Mouse (Mus musculus) ES-Bruce4 (cell line): ENCODE data around the gene Hyal3. TPM values are rescaled to one million over a fixed set of nuclear protein-coding genes. Genes with fewer than 3 reads are reported as not detected.

ENCODE experiments used
- H3K27ac ChIP-seq: 2 replicates; pipeline ENCODE4 v1.5.1; 2012; ENCODE audit warnings: low read length, inconsistent platforms; ENCODE audit not compliant: insufficient read depth
- H3K27me3 ChIP-seq: 2 replicates; pipeline ENCODE4 v1.6.1; 2012; ENCODE audit warnings: mild to moderate bottlenecking, low read length, inconsistent platforms; ENCODE audit not compliant: control insufficient read depth, poor library complexity, insufficient read depth, severe bottlenecking
- H3K36me3 ChIP-seq: 2 replicates; pipeline ENCODE4 v1.6.1; 2012; ENCODE audit warnings: inconsistent platforms, mild to moderate bottlenecking, low read length, moderate library complexity; ENCODE audit not compliant: control insufficient read depth, poor library complexity, insufficient read depth, severe bottlenecking
- H3K4me1 ChIP-seq: one replicate; pipeline ENCODE4 v1.8.1; 2011; ENCODE audit warnings: low read length; ENCODE audit not compliant: control insufficient read depth, insufficient read depth
- H3K4me3 ChIP-seq: 2 replicates; pipeline ENCODE4 v1.5.1; 2011; ENCODE audit warnings: low read depth, mild to moderate bottlenecking, low read length
- H3K9ac ChIP-seq: 2 replicates; pipeline ENCODE4 v1.6.1; 2012; ENCODE audit warnings: low read depth, mild to moderate bottlenecking, inconsistent platforms; ENCODE audit not compliant: poor library complexity, severe bottlenecking
- H3K9me3 ChIP-seq: replicated peaks from 2 replicates; pipeline ENCODE4 v1.6.1; 2012; ENCODE audit warnings: mild to moderate bottlenecking, low read length, inconsistent platforms; ENCODE audit not compliant: control insufficient read depth, poor library complexity, insufficient read depth, severe bottlenecking
- CTCF ChIP-seq: IDR thresholded peaks from one replicate; pipeline ENCODE4 v1.8.1; 2011; ENCODE audit warnings: low read depth, low read length
- EP300 ChIP-seq: IDR thresholded peaks from 2 replicates; pipeline ENCODE4 v1.6.1; 2011; ENCODE audit warnings: low read depth, low read length; ENCODE audit not compliant: insufficient read depth
- POLR2A ChIP-seq: IDR thresholded peaks from one replicate; pipeline ENCODE4 v1.8.1; 2011; ENCODE audit warnings: low read length; ENCODE audit not compliant: insufficient read depth
- polyA plus RNA-seq: library from polyadenylated mRNA; stranded (reverse); fragments of >200 nt; gene quantifications from 2 replicates; pipeline ENCODE4 v1.2.4, GENCODE M21; 2011; ENCODE audit warnings: low read depth; ENCODE audit not compliant: missing spikeins, insufficient read depth, insufficient read length

Hyal3 gene
- polyA plus RNA-seq, 1 experiment = 1.0 TPM

DNA sequence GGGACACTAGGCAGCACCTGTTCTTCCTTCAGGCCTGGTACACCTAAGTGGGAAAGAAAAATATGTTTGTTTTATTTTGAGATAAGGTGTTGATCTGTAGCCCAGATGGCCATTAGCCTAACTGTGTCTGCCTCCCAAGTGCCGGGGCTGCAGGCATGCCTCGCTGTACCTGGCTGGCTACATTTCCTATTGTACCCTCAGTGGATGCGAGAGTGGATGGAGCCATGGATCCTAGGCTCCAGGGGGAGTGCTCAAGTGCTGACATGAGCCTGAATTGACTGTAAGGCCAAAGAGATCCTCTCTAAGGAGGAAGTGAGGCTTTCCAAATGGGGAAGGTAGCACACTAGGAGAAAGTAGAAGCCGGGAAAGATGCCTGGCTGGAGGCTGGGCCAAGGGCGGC, 32.7 kb upstream of the Hyal3 start:
- Histone ChIP-seq H3K36me3 (no peaks in the 10 kb centered on the region), H3K4me3 (no peak overlapping the region), H3K4me1 (peaks cover 3% of the 10 kb centered on the region), H3K27ac (no peak overlapping the region), H3K9ac (no peak overlapping the region), H3K27me3 (no peaks in the 10 kb centered on the region), H3K9me3 (no peaks in the 10 kb centered on the region)
- TF ChIP-seq CTCF = no peak
- no peak for TF ChIP-seq POLR2A
- no peak for TF ChIP-seq EP300

DNA sequence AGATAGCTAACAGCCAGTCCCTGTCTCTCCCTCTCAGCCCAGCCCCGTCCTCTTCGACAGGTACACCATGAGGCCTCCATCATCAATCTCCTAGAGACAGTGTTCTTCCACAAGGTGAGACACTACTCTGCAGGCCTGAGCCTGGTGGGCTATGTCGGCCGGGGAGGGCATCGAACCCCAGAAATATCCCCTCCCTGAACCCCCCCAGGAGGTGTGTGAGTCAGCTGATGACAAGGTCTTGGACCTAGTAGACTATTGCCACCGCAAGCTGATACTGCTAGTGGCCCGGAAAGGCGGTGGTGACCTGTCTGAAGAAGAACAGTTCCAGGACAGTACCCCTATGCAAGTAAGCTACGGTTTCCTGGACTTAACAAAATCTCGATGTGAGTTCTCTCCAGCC, 31.8 kb upstream of the Hyal3 start:
- Histone ChIP-seq H3K4me3 (no peak overlapping the region), H3K4me1 (peaks cover 3% of the 10 kb centered on the region), H3K27me3 (no peaks in the 10 kb centered on the region), H3K36me3 (no peaks in the 10 kb centered on the region), H3K9ac (no peak overlapping the region), H3K9me3 (no peaks in the 10 kb centered on the region), H3K27ac (no peak overlapping the region)
- TF ChIP-seq POLR2A (no peak), EP300 (no peak)

GRCm38 (mm10) chr9:107549297-107550074, 31.1 kb upstream of the Hyal3 start:
- peaks cover 3% of the 10 kb centered on the region for H3K4me1 ChIP-seq
- H3K27me3 ChIP-seq = no peaks in the 10 kb centered on the region
- no peak overlapping the region for H3K9ac ChIP-seq
- H3K27ac ChIP-seq = no peak overlapping the region
- H3K4me3 ChIP-seq = no peak overlapping the region
- H3K36me3 ChIP-seq = no peaks in the 10 kb centered on the region
- TF ChIP-seq EP300 (no peak), CTCF (no peak), POLR2A (no peak)
- no peaks in the 10 kb centered on the region for H3K9me3 ChIP-seq

DNA sequence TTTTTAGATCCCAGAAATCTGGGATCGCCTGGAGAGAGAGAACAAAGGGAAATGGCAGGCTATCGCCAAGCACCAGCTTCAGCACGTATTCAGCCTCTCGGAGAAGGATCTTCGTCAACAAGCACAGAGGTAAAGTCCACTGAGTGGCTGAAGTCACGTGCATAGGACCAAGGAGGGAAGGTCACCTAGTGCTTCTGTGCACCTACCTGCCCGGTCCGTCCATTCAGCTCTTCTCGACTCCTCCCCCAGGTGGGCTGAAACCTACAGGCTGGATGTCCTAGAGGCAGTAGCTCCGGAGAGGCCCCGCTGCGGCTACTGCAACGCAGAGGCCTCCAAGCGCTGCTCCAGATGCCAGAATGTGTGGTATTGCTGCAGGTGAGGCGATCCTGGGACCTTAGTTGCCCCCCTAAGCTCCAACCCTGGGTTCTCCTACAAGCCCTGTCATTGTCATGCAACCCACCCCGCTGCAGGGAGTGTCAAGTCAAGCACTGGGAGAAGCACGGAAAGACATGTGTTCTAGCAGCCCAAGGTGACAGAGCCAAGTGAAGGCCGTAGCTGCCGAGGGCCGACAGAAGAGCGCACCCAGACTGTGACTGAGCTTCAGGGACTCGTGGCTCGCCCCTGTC, 30.0 kb upstream of the Hyal3 start:
- H3K4me1 ChIP-seq = peaks cover 3% of the 10 kb centered on the region
- no peak overlapping the region for H3K9ac ChIP-seq
- H3K27me3 ChIP-seq = no peaks in the 10 kb centered on the region
- H3K36me3 ChIP-seq = no peaks in the 10 kb centered on the region
- TF ChIP-seq EP300 (no peak), POLR2A (no peak), CTCF (no peak)
- H3K9me3 ChIP-seq = no peaks in the 10 kb centered on the region
- no peak overlapping the region for H3K27ac ChIP-seq
- 0 out of 2 replicates have a peak overlapping the region, but pooled peaks have one; percentile 13 for H3K4me3 ChIP-seq

- Histone ChIP-seq H3K36me3 (no peaks in the 10 kb centered on the region), H3K27ac (no peak within 1 kb of the TSS), H3K4me3 (peak within 1 kb of the TSS; percentile 64), H3K4me1 (peaks cover 3% of the 10 kb centered on the region), H3K9ac (peak within 1 kb of the TSS; percentile 39), H3K9me3 (no peaks in the 10 kb centered on the region), H3K27me3 (no peaks in the 10 kb centered on the region)
- TF ChIP-seq POLR2A = no peak
These were observed 29.3 kb upstream of the Hyal3 start, which contains the start of gene Rassf1 for GRCm38 (mm10) chr9:107551117-107551889. TSS of gene Rassf1 (plus strand) at chr9:107551555.

GRCm38 (mm10) chr9:107551890-107552355, 28.7 kb upstream of the Hyal3 start:
- Histone ChIP-seq H3K9ac (peak overlapping the region; percentile 39), H3K4me3 (peak overlapping the region; percentile 64), H3K36me3 (no peaks in the 10 kb centered on the region), H3K27ac (no peak overlapping the region), H3K4me1 (peaks cover 3% of the 10 kb centered on the region), H3K9me3 (no peaks in the 10 kb centered on the region), H3K27me3 (no peaks in the 10 kb centered on the region)
- TF ChIP-seq CTCF = no peak
- TF ChIP-seq POLR2A = no peak
- no peak for TF ChIP-seq EP300
